Mouse (Mus musculus) gastrocnemius, postnatal 25 days (tissue): ENCODE results near the gene Pou2f3. TPM values are rescaled to one million over a fixed set of nuclear protein-coding genes. Genes with fewer than 3 reads are reported as not detected.

Experiments used
- DNase-seq: peaks from one replicate; pipeline ENCODE4 v3.0.0; 2022
- total RNA-seq, 2 experiments: library from RNA; stranded (reverse); gene quantifications; 1 replicate in 1 of 2; 2 replicates in 1 of 2; pipeline ENCODE4 v1.2.3; 2021

The Pou2f3 gene
- total RNA-seq, 2 experiments from 2014 or later, result not detected

DNA sequence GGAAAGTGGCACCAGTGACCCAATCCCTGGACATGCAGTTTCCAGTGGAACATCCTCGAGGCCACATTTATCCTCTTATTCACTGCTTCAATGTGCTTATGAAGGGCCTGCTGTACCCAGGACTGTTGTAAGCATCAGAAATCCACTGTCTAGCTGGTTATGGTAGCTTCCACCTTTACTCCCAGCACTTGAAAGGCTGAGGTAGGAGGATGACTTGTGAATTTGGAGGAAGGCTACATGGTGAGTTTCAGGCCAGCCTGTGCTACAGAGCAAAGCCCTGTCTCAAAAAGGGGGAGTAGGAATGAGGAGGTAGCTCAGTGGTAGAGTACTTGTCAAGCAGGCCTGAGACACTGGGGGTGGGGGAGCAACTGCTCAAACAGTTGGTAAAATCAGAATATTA is 102.1 kb downstream of the Pou2f3 start:
- DNase-seq, result no peak

DNA sequence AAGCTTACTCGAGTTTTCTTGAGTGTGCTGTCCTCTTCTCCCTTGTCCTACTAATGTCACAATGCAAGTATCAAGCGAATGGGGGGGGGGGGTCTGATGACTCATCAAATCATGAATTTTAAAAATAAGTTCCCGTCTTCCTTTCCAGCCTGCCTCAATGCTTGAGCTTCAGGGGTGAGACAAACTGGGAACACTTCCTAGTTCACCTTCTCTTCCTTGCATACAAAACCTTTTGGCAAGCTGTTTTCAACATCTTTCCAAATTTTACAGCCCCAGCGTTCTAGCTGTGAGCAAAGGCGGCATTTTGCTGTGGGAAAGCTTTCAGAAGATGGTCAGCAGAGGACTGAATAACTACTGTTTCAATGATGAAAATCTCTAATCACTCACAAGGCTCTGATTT is 102.6 kb downstream of the Pou2f3 start:
- DNase-seq, result no peak

- DNase-seq, result peak; percentile 51
Measured at GRCm38 (mm10) chr9:43107187-43107517, 103.0 kb downstream of the Pou2f3 start, which contains the start of gene Arhgef12. Gene Arhgef12 (minus strand): TSS chr9:43107239.

DNA sequence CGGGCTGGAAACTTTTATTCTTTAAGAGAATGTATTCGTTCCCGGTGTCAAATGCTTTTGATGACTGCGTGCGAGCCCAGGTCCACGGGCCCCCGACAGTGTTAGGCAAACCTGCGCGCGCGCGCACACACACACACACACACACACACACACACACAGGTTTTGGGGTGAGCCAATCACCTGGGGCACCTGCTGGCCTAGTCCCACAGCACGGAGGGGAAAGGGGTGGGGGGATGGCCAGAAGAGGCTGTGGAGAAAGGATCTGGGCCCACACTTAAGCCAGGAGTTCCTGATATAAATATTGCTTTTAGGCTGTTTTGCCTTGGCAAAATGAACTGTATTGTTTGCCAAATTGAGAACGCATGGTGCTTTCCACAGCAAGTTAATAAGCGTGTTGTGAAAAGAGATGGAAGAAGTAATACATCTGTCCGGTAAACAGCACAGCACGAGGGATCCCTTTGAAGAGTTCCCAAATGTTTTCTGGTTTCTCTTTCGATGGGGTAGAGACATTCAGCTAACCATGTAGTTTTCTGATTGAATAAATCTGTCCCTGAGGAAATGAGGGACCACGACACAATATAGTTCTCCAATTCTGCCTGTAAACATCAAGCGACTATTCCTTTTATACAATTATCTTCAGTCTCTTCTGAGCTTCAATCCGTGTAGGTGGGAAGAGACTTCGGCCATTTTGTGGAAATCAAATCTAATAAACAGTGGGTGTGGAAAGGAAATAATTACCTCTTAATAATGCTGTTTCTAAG is 103.6 kb downstream of the Pou2f3 start:
- DNase-seq, result peak; percentile 48

GRCm38 (mm10) chr9:43105664-43106361 is 104.4 kb downstream of the Pou2f3 start:
- DNase-seq, result peak; percentile 96

DNA sequence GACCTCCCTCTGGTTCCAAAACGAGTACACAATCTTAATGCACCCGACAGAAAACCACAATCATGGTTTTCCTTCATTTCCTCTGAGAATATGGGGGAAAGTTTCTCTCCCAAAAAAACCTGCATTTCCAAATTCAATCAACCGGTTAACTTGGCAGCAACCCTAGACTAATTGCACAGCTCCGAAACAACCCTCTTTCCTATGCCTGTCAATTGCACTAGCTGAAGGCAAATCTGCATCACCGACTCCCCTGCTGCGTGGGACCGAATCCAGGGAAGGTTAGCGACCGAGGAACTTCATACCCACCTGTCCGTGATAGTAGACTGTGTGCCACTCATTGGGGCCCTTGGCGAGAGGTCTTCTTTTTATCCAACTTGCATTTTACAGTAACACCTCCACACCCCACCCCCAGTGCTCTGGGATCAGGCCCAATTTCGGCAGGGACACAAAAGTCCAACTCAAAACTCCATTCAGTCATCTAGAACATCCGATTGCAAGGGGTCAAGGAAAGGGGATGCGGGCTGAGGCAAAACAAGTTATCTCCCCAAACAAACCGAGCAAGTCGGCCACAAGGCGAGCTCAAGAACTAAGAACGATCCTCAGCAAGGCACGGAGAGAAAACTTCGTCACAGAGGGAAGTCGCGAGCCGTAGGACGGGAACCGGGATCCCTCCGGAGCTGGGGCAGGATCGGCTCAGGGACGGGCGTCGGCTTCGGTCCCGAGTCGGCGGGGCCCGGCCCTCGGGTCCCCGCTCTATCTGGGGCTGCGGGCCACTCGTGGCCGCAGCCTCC is 105.1 kb downstream of the Pou2f3 start:
- DNase-seq, result peak; percentile 32

DNA sequence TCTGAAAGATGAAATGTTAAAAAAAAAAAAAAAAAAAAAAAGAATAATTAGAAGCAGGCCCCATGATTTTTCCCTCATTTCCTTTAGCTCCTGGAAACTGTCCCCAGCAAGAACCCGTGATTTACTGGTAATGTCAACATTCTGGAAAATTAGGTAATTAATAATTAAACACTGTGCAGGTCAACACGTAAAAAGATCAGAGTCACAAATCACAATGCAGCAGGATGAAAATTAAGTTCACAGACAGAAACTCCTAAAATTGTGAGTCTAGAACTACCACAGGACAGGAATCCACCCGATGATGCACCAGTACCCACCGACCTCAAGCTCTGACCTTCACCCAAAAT is 105.7 kb downstream of the Pou2f3 start:
- DNase-seq, result no peak

- DNase-seq, result no peak
Measured at GRCm38 (mm10) chr9:43103675-43104299, 106.4 kb downstream of the Pou2f3 start.

GRCm38 (mm10) chr9:43102931-43103330 is 107.2 kb downstream of the Pou2f3 start:
- DNase-seq, result no peak

DNA sequence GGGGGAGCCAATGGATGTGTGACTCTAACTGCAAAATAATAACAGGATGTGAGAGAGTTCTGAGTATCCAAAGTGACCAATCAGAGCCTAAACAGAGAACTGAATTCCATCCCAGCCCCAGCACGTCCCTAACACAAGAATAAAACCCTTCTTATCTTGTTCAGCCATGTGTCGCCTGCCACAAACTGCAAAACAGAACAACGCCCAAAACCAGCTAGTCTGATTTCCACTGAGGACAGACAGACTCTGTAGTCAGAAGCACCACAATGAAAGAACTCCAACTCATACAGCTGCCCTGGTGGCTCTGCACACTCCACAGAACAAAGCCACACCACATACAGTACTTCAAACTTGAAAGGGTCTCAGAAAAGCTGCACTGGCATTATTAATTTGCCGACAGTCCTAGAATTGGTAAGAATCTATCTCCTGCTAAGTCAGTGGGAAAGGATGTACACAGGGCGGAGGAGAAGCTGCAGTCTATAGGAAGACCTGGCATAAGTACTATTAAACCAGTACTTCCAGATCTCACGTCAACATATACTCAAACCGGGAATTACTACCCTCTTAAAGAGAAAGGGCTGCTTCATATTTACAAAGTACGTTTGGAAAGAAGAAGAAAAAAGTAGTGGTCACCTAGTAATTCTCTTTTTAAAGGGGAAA is 108.1 kb downstream of the Pou2f3 start:
- DNase-seq, result no peak

GRCm38 (mm10) chr9:43098922-43099321 is 111.2 kb downstream of the Pou2f3 start:
- no peak for DNase-seq

DNA sequence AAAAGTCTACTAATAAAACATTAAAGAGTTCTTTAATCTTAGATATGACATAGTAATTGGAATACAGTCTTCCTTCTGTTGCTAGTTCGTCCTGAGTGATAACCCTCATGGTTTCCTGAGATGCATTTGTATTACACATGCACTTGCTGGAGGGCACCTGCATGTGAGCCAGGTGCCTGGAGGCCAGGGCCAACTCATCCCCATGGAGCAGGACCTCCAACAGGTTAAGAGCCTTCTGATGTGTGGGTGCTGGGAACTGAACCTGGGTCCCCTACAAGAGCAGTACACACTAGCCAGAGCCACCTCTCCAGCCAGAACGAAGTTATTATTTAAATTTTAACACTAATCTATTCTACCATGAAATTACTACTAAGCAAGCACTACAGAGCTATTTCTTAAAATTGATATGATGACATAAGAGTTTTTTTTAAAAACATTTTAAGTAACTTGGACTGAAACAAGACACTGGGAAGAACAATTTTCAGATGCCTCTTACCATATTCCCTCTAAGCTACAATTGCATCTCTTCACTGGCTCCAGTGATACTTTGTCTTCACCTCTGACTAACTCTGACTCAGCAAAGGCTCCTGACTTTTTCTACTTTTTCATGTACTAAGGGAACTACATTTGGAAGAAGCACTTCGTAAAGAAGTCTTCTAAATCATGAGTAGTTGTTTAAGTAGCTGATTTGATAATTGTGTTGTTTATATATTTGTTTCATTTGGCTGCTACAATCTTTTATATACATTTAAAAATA is 112.2 kb downstream of the Pou2f3 start:
- DNase-seq, result no peak

GRCm38 (mm10) chr9:43096337-43096736 is 113.8 kb downstream of the Pou2f3 start:
- DNase-seq, result no peak

DNA sequence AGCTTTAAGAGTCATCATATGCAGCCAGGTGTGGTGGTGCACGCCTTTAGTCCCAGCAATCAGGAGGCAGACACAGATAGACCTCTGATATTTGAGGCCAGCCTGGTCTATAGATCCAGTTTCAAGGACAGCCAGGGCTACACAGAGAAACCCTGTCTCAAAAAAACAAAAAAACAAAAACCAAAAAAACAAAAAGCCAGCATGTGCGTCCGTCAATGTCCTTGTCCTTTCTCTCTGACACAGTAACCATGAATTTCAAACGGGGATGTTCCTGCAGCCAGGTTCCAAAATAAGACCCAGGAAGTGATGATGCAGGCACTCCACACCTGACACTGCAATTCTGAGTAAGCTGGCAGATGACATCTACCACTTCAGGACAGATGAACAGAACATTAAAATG is 115.3 kb downstream of the Pou2f3 start:
- DNase-seq, result no peak

GRCm38 (mm10) chr9:43093803-43094202 is 116.4 kb downstream of the Pou2f3 start:
- no peak for DNase-seq

- DNase-seq, result no peak
Measured at GRCm38 (mm10) chr9:43085686-43086285, 124.4 kb downstream of the Pou2f3 start.

DNA sequence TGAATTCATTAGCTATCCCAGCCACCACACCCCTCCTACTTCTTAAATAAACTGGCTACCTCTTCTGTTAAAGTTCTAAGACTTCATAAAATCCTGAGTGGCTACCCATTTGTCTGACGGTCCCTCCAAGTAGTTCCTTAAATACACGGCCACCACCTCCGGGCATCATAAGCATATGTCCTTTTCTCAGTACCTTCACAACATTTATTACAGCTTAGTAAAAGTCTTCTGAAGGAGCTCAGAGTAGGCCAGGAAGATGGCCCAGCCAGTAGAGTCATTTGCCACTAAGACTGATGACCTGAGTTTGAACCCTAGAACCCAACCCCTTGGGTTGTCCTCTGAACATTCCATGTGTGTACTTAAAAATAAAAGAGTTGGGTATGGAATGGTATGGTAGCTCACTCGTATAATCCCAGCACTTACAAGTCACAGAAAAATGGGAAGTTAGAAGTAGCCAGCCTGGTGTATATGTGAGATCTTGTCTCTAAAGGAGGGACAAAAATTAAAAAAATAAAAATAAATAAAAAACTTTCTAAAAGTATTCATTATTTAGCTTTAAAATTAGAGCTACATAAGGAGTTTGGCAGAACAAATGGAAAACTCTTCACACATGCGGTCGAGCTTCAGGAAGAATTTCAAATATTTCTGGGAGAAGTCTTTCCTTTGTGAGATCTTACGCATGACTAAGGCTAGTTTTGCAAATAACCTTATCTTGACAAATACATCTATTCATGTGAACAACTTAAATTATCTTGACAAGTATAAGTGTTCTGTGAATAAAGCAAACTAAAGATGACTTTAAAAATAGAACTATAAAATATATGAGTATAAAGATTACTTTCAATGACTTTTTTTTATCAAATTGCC is 125.4 kb downstream of the Pou2f3 start:
- no peak for DNase-seq

- DNase-seq, result no peak
Measured at GRCm38 (mm10) chr9:43083441-43084055, 126.6 kb downstream of the Pou2f3 start.

DNA sequence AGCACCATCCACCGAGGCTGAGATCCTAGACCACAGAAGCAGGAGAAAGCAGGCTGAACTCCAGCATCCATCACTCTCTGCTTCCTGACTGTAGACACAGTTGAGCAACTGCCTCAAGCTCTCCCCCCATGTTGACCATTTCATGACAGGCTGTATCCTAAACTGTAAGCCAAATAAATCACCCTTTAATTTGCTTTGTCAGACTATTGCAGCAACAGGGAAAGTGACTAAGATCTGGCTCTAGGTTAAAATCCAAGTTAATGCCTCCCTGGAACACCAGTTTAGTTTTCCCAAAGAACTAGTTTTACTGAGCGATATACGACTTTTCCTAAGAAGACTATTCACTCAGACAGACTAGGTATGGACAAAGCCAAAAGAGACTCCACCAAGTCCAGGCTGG is 131.5 kb downstream of the Pou2f3 start:
- no peak for DNase-seq
